Mouse (Mus musculus): Measurements from ENCODE around the gene Kifc3. TPM values are rescaled to one million over a fixed set of nuclear protein-coding genes. Genes with fewer than 3 reads are reported as not detected.

The Kifc3 gene
- polyA plus RNA-seq, 1 experiment from 2014 or later = 5.3 TPM

GRCm38 (mm10) chr8:95131983-95132382, 70.6 kb downstream of the Kifc3 start:
- Histone ChIP-seq H3K4me3 (replicated peaks) (no peak overlapping the region), H3K36me3 (replicated peaks) (no peaks in the 10 kb centered on the region), H3K27me3 (peaks cover 9% of the 10 kb centered on the region), H3K27ac (replicated peaks) (0 out of 2 replicates have a peak overlapping the region, but pooled peaks have one; percentile 55), H3K4me2 (no peak overlapping the region), H3K9me3 (replicated peaks) (no peaks in the 10 kb centered on the region), H3K9ac (no peak overlapping the region), H3K4me1 (replicated peaks) (peaks cover 7% of the 10 kb centered on the region; the same call in 1 of the 2 replicates)
- WGBS (ENCODE audit: insufficient replicate concordance) = 54% methylated on average over 5 of the region's 5 CpGs
- no peak for ATAC-seq (ENCODE audit: insufficient read depth)

GRCm38 (mm10) chr8:95130966-95131537, 71.6 kb downstream of the Kifc3 start:
- 61% methylated on average over 15 of the region's 15 CpGs for WGBS (ENCODE audit: insufficient replicate concordance)

GRCm38 (mm10) chr8:95128750-95129260, 73.8 kb downstream of the Kifc3 start:
- H3K27me3 ChIP-seq = no peaks in the 10 kb centered on the region
- no peaks in the 10 kb centered on the region for H3K36me3 ChIP-seq (replicated peaks)
- peaks cover 7% of the 10 kb centered on the region; the same call in 1 of the 2 replicates for H3K4me1 ChIP-seq (replicated peaks)
- no peak for ATAC-seq (ENCODE audit: insufficient read depth)
- no peak overlapping the region for H3K4me3 ChIP-seq (replicated peaks)
- WGBS (ENCODE audit: insufficient replicate concordance) = 70% methylated on average over 11 of the region's 11 CpGs
- no peak overlapping the region for H3K27ac ChIP-seq (replicated peaks)
- H3K9ac ChIP-seq = no peak overlapping the region
- H3K9me3 ChIP-seq (replicated peaks) = no peaks in the 10 kb centered on the region
- H3K4me2 ChIP-seq = no peak overlapping the region

More at GRCm38 (mm10) chr8:95130966-95131537, 71.6 kb downstream of the Kifc3 start:
- no peak overlapping the region; the same call in 1 of the 2 replicates for H3K4me2 ChIP-seq
- H3K27ac ChIP-seq (replicated peaks) = peak overlapping the region; percentile 55; the same call in 1 of the 2 replicates
- no peak overlapping the region for H3K4me3 ChIP-seq (replicated peaks)
- no peaks in the 10 kb centered on the region for H3K9me3 ChIP-seq (replicated peaks)
- ATAC-seq (ENCODE audit: insufficient read depth) = peak; percentile 63
- H3K36me3 ChIP-seq (replicated peaks) = no peaks in the 10 kb centered on the region
- no peaks in the 10 kb centered on the region for H3K27me3 ChIP-seq
- peaks cover 7% of the 10 kb centered on the region; the same call in 1 of the 2 replicates for H3K4me1 ChIP-seq (replicated peaks)
- no peak overlapping the region for H3K9ac ChIP-seq

- no peak for ATAC-seq (ENCODE audit: insufficient read depth)
- no peaks in the 10 kb centered on the region for H3K36me3 ChIP-seq (replicated peaks)
- no peak overlapping the region for H3K4me2 ChIP-seq
- 63% methylated on average over 9 of the region's 9 CpGs for WGBS (ENCODE audit: insufficient replicate concordance)
- no peak overlapping the region; the same call in 1 of the 2 replicates for H3K9ac ChIP-seq
- no peaks in the 10 kb centered on the region for H3K9me3 ChIP-seq (replicated peaks)
- H3K4me1 ChIP-seq (replicated peaks) = peaks cover 7% of the 10 kb centered on the region; the same call in 1 of the 2 replicates
- no peak overlapping the region for H3K4me3 ChIP-seq (replicated peaks)
- H3K27me3 ChIP-seq = no peaks in the 10 kb centered on the region
- no peak overlapping the region for H3K27ac ChIP-seq (replicated peaks)
These were observed 75.0 kb downstream of the Kifc3 start for GRCm38 (mm10) chr8:95127658-95128057.

GRCm38 (mm10) chr8:95126497-95126896, 76.1 kb downstream of the Kifc3 start:
- Histone ChIP-seq H3K4me1 (replicated peaks) (peaks cover 3% of the 10 kb centered on the region; the same call in 1 of the 2 replicates), H3K9me3 (replicated peaks) (no peaks in the 10 kb centered on the region), H3K27me3 (no peaks in the 10 kb centered on the region), H3K9ac (no peak overlapping the region), H3K36me3 (replicated peaks) (no peaks in the 10 kb centered on the region), H3K4me3 (replicated peaks) (no peak overlapping the region), H3K4me2 (no peak overlapping the region), H3K27ac (replicated peaks) (no peak overlapping the region)
- 73% methylated on average over 11 of the region's 11 CpGs for WGBS (ENCODE audit: insufficient replicate concordance)
- no peak for ATAC-seq (ENCODE audit: insufficient read depth)

GRCm38 (mm10) chr8:95123455-95123854, 79.2 kb downstream of the Kifc3 start:
- no peak overlapping the region for H3K27ac ChIP-seq (replicated peaks)
- no peak for ATAC-seq (ENCODE audit: insufficient read depth)
- no peaks in the 10 kb centered on the region for H3K27me3 ChIP-seq
- no peak overlapping the region for H3K9ac ChIP-seq
- no peak overlapping the region for H3K4me2 ChIP-seq
- no peaks in the 10 kb centered on the region for H3K4me1 ChIP-seq (replicated peaks)
- no peak overlapping the region for H3K4me3 ChIP-seq (replicated peaks)
- no peaks in the 10 kb centered on the region for H3K9me3 ChIP-seq (replicated peaks)
- 69% methylated on average over 5 of the region's 5 CpGs for WGBS (ENCODE audit: insufficient replicate concordance)
- no peaks in the 10 kb centered on the region for H3K36me3 ChIP-seq (replicated peaks)

GRCm38 (mm10) chr8:95113750-95114149, 88.9 kb downstream of the Kifc3 start:
- Histone ChIP-seq H3K4me1 (replicated peaks) (no peaks in the 10 kb centered on the region), H3K9ac (no peak overlapping the region), H3K9me3 (replicated peaks) (no peaks in the 10 kb centered on the region), H3K4me2 (no peak overlapping the region), H3K4me3 (replicated peaks) (no peak overlapping the region), H3K27me3 (no peaks in the 10 kb centered on the region), H3K27ac (replicated peaks) (no peak overlapping the region), H3K36me3 (replicated peaks) (no peaks in the 10 kb centered on the region)
- ATAC-seq (ENCODE audit: insufficient read depth) = peak; percentile 34; the same call in 1 of the 2 replicates
- 52% methylated on average over 3 of the region's 3 CpGs for WGBS (ENCODE audit: insufficient replicate concordance)

- Histone ChIP-seq H3K27me3 (no peaks in the 10 kb centered on the region), H3K9ac (no peak overlapping the region), H3K9me3 (replicated peaks) (no peaks in the 10 kb centered on the region), H3K27ac (replicated peaks) (no peak overlapping the region), H3K36me3 (replicated peaks) (no peaks in the 10 kb centered on the region), H3K4me3 (replicated peaks) (no peak overlapping the region), H3K4me2 (no peak overlapping the region), H3K4me1 (replicated peaks) (no peaks in the 10 kb centered on the region)
- 49% methylated on average over 4 of the region's 4 CpGs for WGBS (ENCODE audit: insufficient replicate concordance)
- ATAC-seq (ENCODE audit: insufficient read depth) = no peak
These were observed 89.5 kb downstream of the Kifc3 start for GRCm38 (mm10) chr8:95113108-95113507.

- Histone ChIP-seq H3K4me1 (replicated peaks) (no peaks in the 10 kb centered on the region), H3K36me3 (replicated peaks) (no peaks in the 10 kb centered on the region), H3K4me2 (no peak overlapping the region), H3K27ac (replicated peaks) (no peak overlapping the region), H3K9me3 (replicated peaks) (no peaks in the 10 kb centered on the region), H3K27me3 (no peaks in the 10 kb centered on the region), H3K4me3 (replicated peaks) (no peak overlapping the region), H3K9ac (no peak overlapping the region)
- ATAC-seq (ENCODE audit: insufficient read depth) = no peak
- 48% methylated on average over 3 of the region's 3 CpGs for WGBS (ENCODE audit: insufficient replicate concordance)
These were observed 90.0 kb downstream of the Kifc3 start for GRCm38 (mm10) chr8:95112594-95112993.

- no peak for ATAC-seq (ENCODE audit: insufficient read depth)
- Histone ChIP-seq H3K4me2 (no peak overlapping the region), H3K27ac (replicated peaks) (no peak overlapping the region), H3K9me3 (replicated peaks) (no peaks in the 10 kb centered on the region), H3K4me3 (replicated peaks) (no peak overlapping the region), H3K36me3 (replicated peaks) (peaks cover 12% of the 10 kb centered on the region; the same call in 1 of the 2 replicates), H3K4me1 (replicated peaks) (no peaks in the 10 kb centered on the region), H3K27me3 (no peaks in the 10 kb centered on the region), H3K9ac (no peak overlapping the region)
- WGBS (ENCODE audit: insufficient replicate concordance) = 60% methylated on average over 13 of the region's 13 CpGs
These were observed 95.3 kb downstream of the Kifc3 start for GRCm38 (mm10) chr8:95107306-95107705.

GRCm38 (mm10) chr8:95101972-95102371, 100.6 kb downstream of the Kifc3 start:
- Histone ChIP-seq H3K27ac (replicated peaks) (no peak overlapping the region), H3K36me3 (replicated peaks) (peaks cover 36% of the 10 kb centered on the region), H3K9ac (no peak overlapping the region), H3K4me3 (replicated peaks) (no peak overlapping the region), H3K9me3 (replicated peaks) (no peaks in the 10 kb centered on the region), H3K4me2 (no peak overlapping the region), H3K27me3 (no peaks in the 10 kb centered on the region), H3K4me1 (replicated peaks) (no peaks in the 10 kb centered on the region)
- 68% methylated on average over 4 of the region's 4 CpGs for WGBS (ENCODE audit: insufficient replicate concordance)
- ATAC-seq (ENCODE audit: insufficient read depth) = peak; percentile 16; the same call in 1 of the 2 replicates
